Mouse (Mus musculus) heart, postnatal 0 days (tissue): ENCODE measurements around the gene Atp1a4.

Source experiments
- CTCF ChIP-seq: IDR thresholded peaks from 2 replicates; pipeline ENCODE4 v1.5.1; 2016; ENCODE audit warnings: antibody characterized with exemption, control low read depth, low read depth
- EP300 ChIP-seq: IDR thresholded peaks from 2 replicates; pipeline ENCODE4 v1.6.1; 2016; ENCODE audit warnings: antibody characterized with exemption, low read depth

GRCm38 (mm10) chr1:172197851-172198250, 60.4 kb downstream of the Atp1a4 start:
- no peak for TF ChIP-seq CTCF
- TF ChIP-seq EP300: no peak
